Mouse (Mus musculus): ENCODE results near the gene Mis18a. TPM values are rescaled to one million over a fixed set of nuclear protein-coding genes. Genes with fewer than 3 reads are reported as not detected.
A peak's percentile ranks its signal among the peaks of the same experiment; 100 is the strongest.

Mis18a gene
- polyA plus RNA-seq (2014; fragmentation: Nextera tagmentation; extraction: Ambion mirVana), result 82.1 and 92.5 TPM in 2 replicates

GRCm38 (mm10) chr16:90727233-90728115 lies at the start of gene Mis18a:
Gene Mis18a, minus strand, starts transcription at chr16:90727404.
- Histone ChIP-seq H3K27ac (ENCODE audit: low read depth, low read length) (no peak within 1 kb of the TSS; the same call in 1 of the 2 replicates), H3K9ac (ENCODE audit: low read length) (peak within 1 kb of the TSS; percentile 85), H3K4me1 (ENCODE audit: control insufficient read depth, insufficient read depth, low read length) (peaks cover 7% of the 10 kb centered on the region), H3K27me3 (ENCODE audit: control insufficient read depth, insufficient read depth, low read length) (no peaks in the 10 kb centered on the region), H3K36me3 (ENCODE audit: control insufficient read depth, insufficient read depth, low read length) (peaks cover 5% of the 10 kb centered on the region; the same call in 1 of the 2 replicates), H3K9me3 (ENCODE audit: control insufficient read depth, low read length) (peaks cover 3% of the 10 kb centered on the region; the same call in 1 of the 2 replicates), H3K4me2 (peak within 1 kb of the TSS; percentile 75), H3K4me3 (ENCODE audit: low read depth, low read length) (peak within 1 kb of the TSS; percentile 90)
- DNase-seq (ENCODE audit: low spot score, missing footprints), result peak; percentile 100
- 2% methylated on average over 53 of the region's 53 CpGs for WGBS
- peak; percentile 96 for ATAC-seq (ENCODE audit: low FRiP score)

GRCm38 (mm10) chr16:90775946-90776520 lies 48.8 kb upstream of the Mis18a start:
- Histone ChIP-seq H3K4me2 (no peak overlapping the region), H3K36me3 (ENCODE audit: control insufficient read depth, insufficient read depth, low read length) (peaks cover 13% of the 10 kb centered on the region; the same call in 1 of the 2 replicates), H3K4me1 (ENCODE audit: control insufficient read depth, insufficient read depth, low read length) (no peaks in the 10 kb centered on the region), H3K27ac (ENCODE audit: low read depth, low read length) (no peak overlapping the region), H3K9ac (ENCODE audit: low read length) (no peak overlapping the region), H3K9me3 (ENCODE audit: control insufficient read depth, low read length) (no peaks in the 10 kb centered on the region), H3K27me3 (ENCODE audit: control insufficient read depth, insufficient read depth, low read length) (no peaks in the 10 kb centered on the region), H3K4me3 (ENCODE audit: low read depth, low read length) (no peak overlapping the region)
- ATAC-seq (ENCODE audit: low FRiP score) (no peak), DNase-seq (ENCODE audit: low spot score, missing footprints) (no peak)
- 85% methylated on average over 10 of the region's 10 CpGs for WGBS

DNA sequence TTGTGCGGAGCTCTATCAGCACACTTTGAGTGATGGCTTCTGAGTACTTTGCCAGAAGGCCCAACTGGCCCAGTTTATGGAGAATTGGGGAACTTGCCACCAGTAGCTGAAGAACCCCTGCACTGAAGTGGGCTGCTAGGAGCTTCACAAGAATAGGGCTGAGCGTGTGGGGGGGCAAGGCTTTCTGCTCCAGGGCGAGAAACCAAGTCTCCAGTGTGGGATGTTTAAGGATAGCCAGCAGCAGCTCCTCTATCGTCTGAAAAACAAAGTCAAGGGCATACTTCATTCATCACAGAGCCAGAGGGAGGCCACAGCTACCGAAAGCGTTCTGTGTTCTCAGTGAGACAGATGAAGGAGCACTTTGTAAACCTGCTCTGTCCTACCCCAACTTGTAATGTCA lies 47.4 kb upstream of the Mis18a start:
- 90% methylated on average over 6 of the region's 6 CpGs for WGBS
- H3K27me3 ChIP-seq (ENCODE audit: control insufficient read depth, insufficient read depth, low read length), result no peaks in the 10 kb centered on the region
- no peak overlapping the region for H3K4me3 ChIP-seq (ENCODE audit: low read depth, low read length)
- no peaks in the 10 kb centered on the region for H3K4me1 ChIP-seq (ENCODE audit: control insufficient read depth, insufficient read depth, low read length)
- no peak overlapping the region for H3K4me2 ChIP-seq
- no peak for DNase-seq (ENCODE audit: low spot score, missing footprints)
- peaks cover 13% of the 10 kb centered on the region; the same call in 1 of the 2 replicates for H3K36me3 ChIP-seq (ENCODE audit: control insufficient read depth, insufficient read depth, low read length)
- H3K27ac ChIP-seq (ENCODE audit: low read depth, low read length), result no peak overlapping the region
- no peaks in the 10 kb centered on the region for H3K9me3 ChIP-seq (ENCODE audit: control insufficient read depth, low read length)
- no peak overlapping the region for H3K9ac ChIP-seq (ENCODE audit: low read length)
- no peak for ATAC-seq (ENCODE audit: low FRiP score)

DNA sequence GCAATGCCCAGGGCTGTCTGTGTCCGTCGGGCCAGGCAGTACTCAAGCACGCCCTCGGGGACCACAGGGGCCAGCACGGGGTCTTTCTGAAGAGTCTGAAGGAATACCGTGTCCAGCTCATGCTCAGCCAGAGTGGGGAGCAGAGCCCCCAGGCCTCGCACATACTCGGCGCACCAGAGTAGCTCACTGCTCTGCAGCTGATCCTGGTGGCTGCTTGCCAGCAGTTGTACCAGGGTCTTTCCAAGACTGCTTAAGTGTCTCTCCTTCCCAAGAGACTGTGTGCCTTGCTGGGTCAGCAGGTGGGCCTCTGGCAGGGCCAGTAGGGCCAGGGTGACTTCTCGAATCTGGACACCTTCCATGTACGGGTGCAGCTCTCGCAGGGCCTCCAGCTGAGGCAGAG lies 47.0 kb upstream of the Mis18a start:
- Histone ChIP-seq H3K4me1 (ENCODE audit: control insufficient read depth, insufficient read depth, low read length) (no peaks in the 10 kb centered on the region), H3K4me3 (ENCODE audit: low read depth, low read length) (no peak overlapping the region), H3K36me3 (ENCODE audit: control insufficient read depth, insufficient read depth, low read length) (peaks cover 15% of the 10 kb centered on the region; the same call in 1 of the 2 replicates), H3K4me2 (no peak overlapping the region), H3K27ac (ENCODE audit: low read depth, low read length) (no peak overlapping the region), H3K9ac (ENCODE audit: low read length) (no peak overlapping the region), H3K9me3 (ENCODE audit: control insufficient read depth, low read length) (no peaks in the 10 kb centered on the region), H3K27me3 (ENCODE audit: control insufficient read depth, insufficient read depth, low read length) (no peaks in the 10 kb centered on the region)
- no peak for DNase-seq (ENCODE audit: low spot score, missing footprints)
- 94% methylated on average over 12 of the region's 12 CpGs for WGBS
- ATAC-seq (ENCODE audit: low FRiP score), result no peak

DNA sequence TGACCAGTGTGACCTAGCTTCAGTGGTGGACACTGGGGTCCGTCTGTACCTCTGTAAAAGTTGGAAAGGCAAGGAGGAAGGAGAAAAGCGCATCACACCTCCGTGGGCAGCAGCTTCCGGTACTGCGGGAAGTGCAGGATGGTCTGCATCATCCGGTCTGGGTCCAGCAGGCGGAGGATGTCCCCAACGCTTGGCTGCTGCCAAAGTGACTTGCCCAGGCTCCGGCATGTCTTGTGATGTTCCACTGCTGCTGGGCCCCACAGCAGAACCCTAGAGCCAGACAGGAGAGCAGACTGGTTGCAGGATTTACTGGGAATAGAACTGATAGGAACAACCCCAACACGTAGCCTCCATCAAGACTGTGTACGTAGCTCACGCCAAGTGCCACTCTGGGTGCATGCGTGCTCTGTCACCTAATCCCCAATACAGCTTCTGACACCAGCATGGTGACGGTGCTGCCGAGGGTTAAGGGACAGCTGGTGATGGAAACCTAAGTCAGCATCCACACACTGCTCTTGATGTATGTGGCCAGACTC lies 39.8 kb upstream of the Mis18a start:
- H3K36me3 ChIP-seq (ENCODE audit: control insufficient read depth, insufficient read depth, low read length), result peaks cover 8% of the 10 kb centered on the region; the same call in 1 of the 2 replicates
- 97% methylated on average over 15 of the region's 15 CpGs for WGBS
- DNase-seq (ENCODE audit: low spot score, missing footprints), result no peak

GRCm38 (mm10) chr16:90765195-90765877 lies 38.1 kb upstream of the Mis18a start:
- 92% methylated on average over 9 of the region's 9 CpGs for WGBS
- H3K4me3 ChIP-seq (ENCODE audit: low read depth, low read length), result no peak overlapping the region
- no peak overlapping the region for H3K27ac ChIP-seq (ENCODE audit: low read depth, low read length)
- no peak for ATAC-seq (ENCODE audit: low FRiP score)
- peaks cover 8% of the 10 kb centered on the region; the same call in 1 of the 2 replicates for H3K36me3 ChIP-seq (ENCODE audit: control insufficient read depth, insufficient read depth, low read length)
- H3K9me3 ChIP-seq (ENCODE audit: control insufficient read depth, low read length), result no peaks in the 10 kb centered on the region
- H3K27me3 ChIP-seq (ENCODE audit: control insufficient read depth, insufficient read depth, low read length), result no peaks in the 10 kb centered on the region
- no peak for DNase-seq (ENCODE audit: low spot score, missing footprints)
- H3K4me1 ChIP-seq (ENCODE audit: control insufficient read depth, insufficient read depth, low read length), result no peaks in the 10 kb centered on the region
- H3K4me2 ChIP-seq, result no peak overlapping the region
- H3K9ac ChIP-seq (ENCODE audit: low read length), result no peak overlapping the region

More for the DNA sequence above, 39.8 kb upstream of the Mis18a start:
- no peak overlapping the region for H3K27ac ChIP-seq (ENCODE audit: low read depth, low read length)
- H3K27me3 ChIP-seq (ENCODE audit: control insufficient read depth, insufficient read depth, low read length), result no peaks in the 10 kb centered on the region
- H3K9ac ChIP-seq (ENCODE audit: low read length), result no peak overlapping the region
- no peaks in the 10 kb centered on the region for H3K9me3 ChIP-seq (ENCODE audit: control insufficient read depth, low read length)
- no peak overlapping the region for H3K4me2 ChIP-seq
- H3K4me1 ChIP-seq (ENCODE audit: control insufficient read depth, insufficient read depth, low read length), result no peaks in the 10 kb centered on the region
- no peak overlapping the region for H3K4me3 ChIP-seq (ENCODE audit: low read depth, low read length)
- no peak for ATAC-seq (ENCODE audit: low FRiP score)

DNA sequence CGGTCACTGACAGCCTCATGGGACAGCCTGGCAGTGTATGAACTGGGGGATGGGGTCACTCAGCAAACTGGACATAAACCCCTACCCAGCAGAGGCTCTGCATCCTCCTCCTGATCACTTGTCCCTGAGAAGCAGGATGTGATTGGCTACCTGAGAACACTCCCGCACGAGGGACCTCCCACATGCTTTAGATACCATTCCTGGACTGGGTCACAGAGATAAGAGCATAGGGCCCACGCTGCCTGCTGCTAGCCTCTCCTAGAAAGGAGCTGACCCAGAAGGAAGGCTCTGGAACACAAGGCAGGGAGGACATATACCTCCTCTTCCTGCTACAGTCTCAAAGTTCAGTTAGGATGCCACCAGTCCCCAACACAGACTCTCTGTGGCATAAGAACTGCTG lies 33.3 kb upstream of the Mis18a start:
- no peaks in the 10 kb centered on the region for H3K9me3 ChIP-seq (ENCODE audit: control insufficient read depth, low read length)
- DNase-seq (ENCODE audit: low spot score, missing footprints) (no peak), ATAC-seq (ENCODE audit: low FRiP score) (no peak)
- H3K4me3 ChIP-seq (ENCODE audit: low read depth, low read length), result no peak overlapping the region
- peaks cover 3% of the 10 kb centered on the region; the same call in 1 of the 2 replicates for H3K36me3 ChIP-seq (ENCODE audit: control insufficient read depth, insufficient read depth, low read length)
- H3K27ac ChIP-seq (ENCODE audit: low read depth, low read length), result no peak overlapping the region
- WGBS, result 83% methylated on average over 4 of the region's 4 CpGs
- H3K4me2 ChIP-seq, result no peak overlapping the region
- H3K9ac ChIP-seq (ENCODE audit: low read length), result no peak overlapping the region
- H3K27me3 ChIP-seq (ENCODE audit: control insufficient read depth, insufficient read depth, low read length), result no peaks in the 10 kb centered on the region
- no peaks in the 10 kb centered on the region for H3K4me1 ChIP-seq (ENCODE audit: control insufficient read depth, insufficient read depth, low read length)

DNA sequence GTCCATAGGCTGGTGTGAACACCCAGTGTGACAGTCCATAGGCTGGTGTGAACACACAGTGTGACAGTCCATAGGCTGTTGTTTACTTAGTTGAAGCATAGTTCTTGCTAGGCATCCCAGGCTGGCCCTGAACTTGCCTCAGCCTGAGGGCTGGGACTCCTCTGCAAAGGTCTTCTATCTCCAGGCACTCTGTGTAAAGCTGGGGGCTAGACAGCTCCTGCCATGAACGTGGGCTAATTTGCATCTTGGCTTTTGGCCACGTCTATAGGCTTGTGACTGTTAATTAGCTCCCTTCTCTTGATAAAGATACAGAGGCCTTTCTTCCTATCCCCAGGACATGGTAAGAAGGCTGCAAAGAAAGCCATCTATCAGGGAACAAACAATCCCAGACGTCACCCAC lies 32.1 kb upstream of the Mis18a start:
- Histone ChIP-seq H3K4me2 (no peak overlapping the region), H3K4me3 (ENCODE audit: low read depth, low read length) (no peak overlapping the region), H3K27me3 (ENCODE audit: control insufficient read depth, insufficient read depth, low read length) (no peaks in the 10 kb centered on the region), H3K27ac (ENCODE audit: low read depth, low read length) (no peak overlapping the region), H3K36me3 (ENCODE audit: control insufficient read depth, insufficient read depth, low read length) (no peaks in the 10 kb centered on the region; the same call in 1 of the 2 replicates), H3K9ac (ENCODE audit: low read length) (no peak overlapping the region), H3K9me3 (ENCODE audit: control insufficient read depth, low read length) (no peaks in the 10 kb centered on the region), H3K4me1 (ENCODE audit: control insufficient read depth, insufficient read depth, low read length) (no peaks in the 10 kb centered on the region)
- DNase-seq (ENCODE audit: low spot score, missing footprints) (no peak), ATAC-seq (ENCODE audit: low FRiP score) (no peak)
- WGBS, result 84% methylated on average over 3 of the region's 3 CpGs
